Mouse (Mus musculus) neutrophil, adult 5-6 weeks (primary cell): ENCODE results near the gene Lst1. TPM values are rescaled to one million over a fixed set of nuclear protein-coding genes. Genes with fewer than 3 reads are reported as not detected.

Experiments used
- ATAC-seq: fragments of 151-379, 151-347 bp; 2 replicates; pipeline ENCODE4 v1.8.0; 2017; ENCODE audit warnings: mild to moderate bottlenecking, moderate TSS enrichment; ENCODE audit not compliant: insufficient number of reproducible peaks, poor library complexity, low FRiP score, severe bottlenecking; ENCODE audit errors: extremely low read depth
- total RNA-seq: library from RNA; stranded (forward); fragments of 200-1000 nt; gene quantifications from 2 replicates; pipeline ENCODE4 v1.2.3, GENCODE M21; 2017

Gene Lst1
- total RNA-seq, 1 experiment from 2014 or later, result 534 TPM

GRCm38 (mm10) chr17:35140490-35140996 lies 47.7 kb downstream of the Lst1 start:
- no peak for ATAC-seq

GRCm38 (mm10) chr17:35139269-35139668 lies 49.0 kb downstream of the Lst1 start:
- no peak for ATAC-seq

- 0 out of 2 replicates have a peak, but pooled peaks have one; percentile 2 for ATAC-seq
Observed at GRCm38 (mm10) chr17:35135591-35136320, 52.5 kb downstream of the Lst1 start.

Other genes starting within 250 kb of the Lst1 start
- gene Hspa1b, start 229.2 kb downstream of the Lst1 start, total RNA-seq, result 5.9 and 8.0 TPM in 2 replicates
- gene Gm20481, start 218.5 kb downstream of the Lst1 start, total RNA-seq, result not detected in 2 replicates
- 5.6 and 6.4 TPM in 2 replicates for gene Hspa1a, start 216.3 kb downstream of the Lst1 start, total RNA-seq
- not detected in 2 replicates for gene Hspa1l, start 215.7 kb downstream of the Lst1 start, total RNA-seq
- 10.1 and 11.4 TPM in 2 replicates for gene Lsm2, start 206.6 kb downstream of the Lst1 start, total RNA-seq
- 243 and 266 TPM in 2 replicates for gene Vars, start 187.5 kb downstream of the Lst1 start, total RNA-seq
- 0.61 and 1.2 TPM in 2 replicates for gene Vwa7, start 171.9 kb downstream of the Lst1 start, total RNA-seq
- gene Sapcd1, start 160.4 kb downstream of the Lst1 start, total RNA-seq, result 2.0 and 2.6 TPM in 2 replicates
- gene Msh5, start 141.7 kb downstream of the Lst1 start, total RNA-seq, result 4.7 and 7.0 TPM in 2 replicates
- gene Clic1, start 138.5 kb downstream of the Lst1 start, total RNA-seq, result 394 and 439 TPM in 2 replicates
- 4.5 and 8.1 TPM in 2 replicates for gene Ddah2, start 129.4 kb downstream of the Lst1 start, total RNA-seq
- gene Ly6g6c, start 123.1 kb downstream of the Lst1 start, total RNA-seq, result 0.49 TPM in 1 of 2 replicates, not detected in the other
- gene Mpig6b, start 122.3 kb downstream of the Lst1 start, total RNA-seq, result 1.5 and 2.1 TPM in 2 replicates
- gene Ly6g6e, start 111.5 kb downstream of the Lst1 start, total RNA-seq, result not detected in 2 replicates
- not detected in 2 replicates for gene Ly6g6d, start 110.4 kb downstream of the Lst1 start, total RNA-seq
- 0.49 TPM in 1 of 2 replicates, not detected in the other for gene Ly6g6f, start 102.8 kb downstream of the Lst1 start, total RNA-seq
- 33.2 and 43.8 TPM in 2 replicates for gene Abhd16a, start 99.2 kb downstream of the Lst1 start, total RNA-seq
- gene Ly6g5c, start 80.2 kb downstream of the Lst1 start, total RNA-seq, result not detected in 2 replicates
- 0.58 and 1.5 TPM in 2 replicates for gene Ly6g5b, start 73.0 kb downstream of the Lst1 start, total RNA-seq
- 73.7 and 74.5 TPM in 2 replicates for gene Gpank1, start 67.0 kb downstream of the Lst1 start, total RNA-seq
- gene Csnk2b, start 66.4 kb downstream of the Lst1 start, total RNA-seq, result 214 and 240 TPM in 2 replicates
- gene D17H6S53E, start 62.1 kb downstream of the Lst1 start, total RNA-seq, result 36.5 and 48.5 TPM in 2 replicates
- gene Apom, start 56.4 kb downstream of the Lst1 start, total RNA-seq, result 0.58 TPM in 1 of 2 replicates, not detected in the other
- 159 and 160 TPM in 2 replicates for gene Bag6, start 53.3 kb downstream of the Lst1 start, total RNA-seq
- 73.3 and 76.1 TPM in 2 replicates for gene Prrc2a, start 23.5 kb downstream of the Lst1 start, total RNA-seq
- gene Aif1, start 12.4 kb downstream of the Lst1 start, total RNA-seq, result 5.3 and 8.0 TPM in 2 replicates
- gene Ltb, start 6.0 kb upstream of the Lst1 start, total RNA-seq, result 212 and 285 TPM in 2 replicates
- 16.4 and 18.2 TPM in 2 replicates for gene Tnf, start 13.6 kb upstream of the Lst1 start, total RNA-seq
- 6.6 and 9.9 TPM in 2 replicates for gene Lta, start 16.9 kb upstream of the Lst1 start, total RNA-seq
- 2.1 TPM in 1 of 2 replicates, not detected in the other for gene Gm16181, start 32.4 kb upstream of the Lst1 start, total RNA-seq
- 5.0 and 6.5 TPM in 2 replicates for gene Atp6v1g2, start 45.2 kb upstream of the Lst1 start, total RNA-seq
- gene Nfkbil1, start 47.4 kb upstream of the Lst1 start, total RNA-seq, result 10.8 and 11.3 TPM in 2 replicates
- 156 and 158 TPM in 2 replicates for gene Ddx39b, start 53.3 kb upstream of the Lst1 start, total RNA-seq
- 2,114 and 2,381 TPM in 2 replicates for gene H2-D1, start 74.3 kb upstream of the Lst1 start, total RNA-seq
- gene H2-Q1, start 132.0 kb upstream of the Lst1 start, total RNA-seq, result 0.12 TPM in 1 of 2 replicates, not detected in the other
- not detected in 2 replicates for gene H2-Q2, start 153.8 kb upstream of the Lst1 start, total RNA-seq
- gene H2-Q4, start 191.2 kb upstream of the Lst1 start, total RNA-seq, result 170 and 176 TPM in 2 replicates
- 259 and 274 TPM in 2 replicates for gene H2-Q6, start 236.4 kb upstream of the Lst1 start, total RNA-seq